Mouse (Mus musculus) kidney, adult 2 months (tissue): ENCODE data around the gene Dab1.

Source experiments
- CTCF ChIP-seq: fragments of 200-500 bp; conservative IDR thresholded peaks from 2 replicates; pipeline ENCODE4 v1.5.1; 2011; ENCODE audit warnings: low read depth, mild to moderate bottlenecking, control low read depth, low read length, moderate library complexity, mixed read lengths; ENCODE audit not compliant: insufficient read depth, insufficient read length
- POLR2A ChIP-seq: fragments of 200-500 bp; IDR thresholded peaks from one replicate; pipeline ENCODE4 v1.6.1; 2011; ENCODE audit warnings: low read depth, low read length, control low read depth

GRCm38 (mm10) chr4:104374191-104374590 is 755.0 kb downstream of the Dab1 start:
- no peak for TF ChIP-seq CTCF
- TF ChIP-seq POLR2A, result no peak
